Mouse (Mus musculus) T-cell, adult 66 days (primary cell): Measurements from ENCODE around the gene Frmd4a. TPM values are rescaled to one million over a fixed set of nuclear protein-coding genes. Genes with fewer than 3 reads are reported as not detected.

Experiments
- total RNA-seq, 2 experiments: library from RNA; stranded (reverse); gene quantifications; 3 replicates in 1 of 2; 4 replicates in 1 of 2; pipeline ENCODE4 v1.2.4; 2023

The Frmd4a gene
- total RNA-seq: 10 to 100 TPM in 1 of 2 experiments, 1 to 10 TPM in 1; 8.7 to 11.4 TPM

GRCm38 (mm10) chr2:4017528-4018288 lies at the start of gene Frmd4a:
Frmd4a (plus strand) TSS chr2:4017717.

GRCm38 (mm10) chr2:4651500-4652285 lies 634.2 kb downstream of the Frmd4a start, which contains the start of gene Prpf18:
Prpf18 (minus strand) TSS chr2:4652113.

